Mouse (Mus musculus) testis, adult 2 months (tissue): Measurements from ENCODE around the gene D630045J12Rik.

Source experiments
- CTCF ChIP-seq: fragments of 200-500 bp; IDR thresholded peaks from 2 replicates; pipeline ENCODE4 v1.5.1; 2012; ENCODE audit warnings: low read depth, mild to moderate bottlenecking, inconsistent platforms, low read length, moderate library complexity; ENCODE audit not compliant: control insufficient read depth, insufficient read depth, insufficient replicate concordance
- POLR2A ChIP-seq: fragments of 200-500 bp; IDR thresholded peaks from 2 replicates; pipeline ENCODE4 v1.6.1; 2012; ENCODE audit warnings: low read depth, mild to moderate bottlenecking, inconsistent platforms, low read length, moderate library complexity; ENCODE audit not compliant: control insufficient read depth

DNA sequence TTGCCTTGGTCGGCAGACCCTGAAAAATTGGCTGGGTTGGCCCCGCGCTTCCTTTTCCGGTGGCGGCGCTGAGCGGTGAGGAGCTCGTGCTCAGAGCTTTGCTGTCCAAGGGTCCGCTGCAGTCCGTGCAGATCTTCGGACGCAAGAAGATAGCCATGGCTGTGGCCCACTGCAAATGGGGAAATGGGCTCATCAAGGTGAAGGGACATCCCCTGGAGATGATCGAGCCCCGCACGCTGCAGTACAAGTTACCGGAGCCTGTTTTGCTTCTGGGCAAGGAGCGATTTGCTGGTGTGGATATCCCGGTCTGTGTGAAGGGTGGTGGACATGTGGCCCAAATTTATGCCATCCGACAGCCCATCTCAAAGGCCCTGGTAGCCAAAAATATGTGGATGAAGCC lies 30.6 kb upstream of the D630045J12Rik start:
- no peak for TF ChIP-seq CTCF
- TF ChIP-seq POLR2A, result no peak
